Mouse (Mus musculus): ENCODE measurements around the gene D930048N14Rik. TPM values are rescaled to one million over a fixed set of nuclear protein-coding genes. Genes with fewer than 3 reads are reported as not detected.
"Not testable (repeated sequence)": the region's sequence is repeated elsewhere in the genome, so short reads cannot be mapped to it uniquely, and the experiment has no call there.

D930048N14Rik gene
- polyA plus RNA-seq, 1 experiment from 2014 or later, result 2.8 TPM

- WGBS, result 30% methylated on average over 13 of the region's 13 CpGs
- Histone ChIP-seq H3K4me1 (ENCODE audit: control insufficient read depth, insufficient read depth, low read length) (no peaks in the 10 kb centered on the region), H3K4me3 (ENCODE audit: low read depth, low read length) (no peak overlapping the region), H3K36me3 (ENCODE audit: control insufficient read depth, insufficient read depth, low read length) (peaks cover 11% of the 10 kb centered on the region), H3K27me3 (replicated peaks; ENCODE audit: control insufficient read depth, insufficient read depth, low read length) (no peaks in the 10 kb centered on the region), H3K27ac (replicated peaks; ENCODE audit: low read depth, low read length) (no peak overlapping the region), H3K4me2 (ENCODE audit: low read depth, low read length) (peak overlapping the region; percentile 26; the same call in 1 of the 2 replicates), H3K9ac (ENCODE audit: low read depth, low read length) (no peak overlapping the region; the same call in 1 of the 2 replicates), H3K9me3 (ENCODE audit: control insufficient read depth, low read length) (no peaks in the 10 kb centered on the region)
- ATAC-seq (ENCODE audit: low read depth) (peak; percentile 64), DNase-seq (ENCODE audit: low spot score) (peak; percentile 92)
These were observed 30.7 kb downstream of the D930048N14Rik start for GRCm38 (mm10) chr11:51681324-51681975.

- Histone ChIP-seq H3K9me3 (ENCODE audit: control insufficient read depth, low read length) (no peaks in the 10 kb centered on the region), H3K27ac (replicated peaks; ENCODE audit: low read depth, low read length) (no peak overlapping the region), H3K4me3 (ENCODE audit: low read depth, low read length) (no peak overlapping the region), H3K36me3 (ENCODE audit: control insufficient read depth, insufficient read depth, low read length) (peaks cover 11% of the 10 kb centered on the region), H3K9ac (ENCODE audit: low read depth, low read length) (no peak overlapping the region; the same call in 1 of the 2 replicates), H3K4me2 (ENCODE audit: low read depth, low read length) (no peak overlapping the region), H3K27me3 (replicated peaks; ENCODE audit: control insufficient read depth, insufficient read depth, low read length) (no peaks in the 10 kb centered on the region), H3K4me1 (ENCODE audit: control insufficient read depth, insufficient read depth, low read length) (no peaks in the 10 kb centered on the region)
- no peak for ATAC-seq (ENCODE audit: low read depth)
- DNase-seq (ENCODE audit: low spot score), result no peak
- WGBS, result 49% methylated on average over 8 of the region's 8 CpGs
These were observed 31.2 kb downstream of the D930048N14Rik start for GRCm38 (mm10) chr11:51681976-51682374.

GRCm38 (mm10) chr11:51688330-51689328 is 37.9 kb downstream of the D930048N14Rik start, which contains the start of gene 0610009B22Rik:
Gene 0610009B22Rik, minus strand, starts transcription at chr11:51688874.
- peak within 1 kb of the TSS; percentile 64 for H3K4me3 ChIP-seq (ENCODE audit: low read depth, low read length)
- ATAC-seq (ENCODE audit: low read depth) (peak; percentile 99), DNase-seq (ENCODE audit: low spot score) (peak; percentile 100)
- no peaks in the 10 kb centered on the region for H3K27me3 ChIP-seq (replicated peaks; ENCODE audit: control insufficient read depth, insufficient read depth, low read length)
- peaks cover 8% of the 10 kb centered on the region for H3K4me1 ChIP-seq (ENCODE audit: control insufficient read depth, insufficient read depth, low read length)
- peak within 1 kb of the TSS; percentile 99 for H3K27ac ChIP-seq (replicated peaks; ENCODE audit: low read depth, low read length)
- peak within 1 kb of the TSS; percentile 86 for H3K9ac ChIP-seq (ENCODE audit: low read depth, low read length)
- peak within 1 kb of the TSS; percentile 80 for H3K4me2 ChIP-seq (ENCODE audit: low read depth, low read length)
- no peaks in the 10 kb centered on the region for H3K9me3 ChIP-seq (ENCODE audit: control insufficient read depth, low read length)
- H3K36me3 ChIP-seq (ENCODE audit: control insufficient read depth, insufficient read depth, low read length), result peaks cover 22% of the 10 kb centered on the region
- WGBS, result under 1% methylated on average over 54 of the region's 60 CpGs

GRCm38 (mm10) chr11:51689343-51689742 is 38.6 kb downstream of the D930048N14Rik start:
- Histone ChIP-seq H3K4me2 (ENCODE audit: low read depth, low read length) (peak overlapping the region; percentile 64), H3K4me1 (ENCODE audit: control insufficient read depth, insufficient read depth, low read length) (peaks cover 8% of the 10 kb centered on the region), H3K36me3 (ENCODE audit: control insufficient read depth, insufficient read depth, low read length) (peaks cover 22% of the 10 kb centered on the region), H3K4me3 (ENCODE audit: low read depth, low read length) (peak overlapping the region; percentile 64), H3K9ac (ENCODE audit: low read depth, low read length) (peak overlapping the region; percentile 86), H3K27ac (replicated peaks; ENCODE audit: low read depth, low read length) (peak overlapping the region; percentile 99), H3K27me3 (replicated peaks; ENCODE audit: control insufficient read depth, insufficient read depth, low read length) (no peaks in the 10 kb centered on the region), H3K9me3 (ENCODE audit: control insufficient read depth, low read length) (no peaks in the 10 kb centered on the region)
- no peak for DNase-seq (ENCODE audit: low spot score)
- ATAC-seq (ENCODE audit: low read depth), result no peak
- 26% methylated on average over 6 of the region's 6 CpGs for WGBS

DNA sequence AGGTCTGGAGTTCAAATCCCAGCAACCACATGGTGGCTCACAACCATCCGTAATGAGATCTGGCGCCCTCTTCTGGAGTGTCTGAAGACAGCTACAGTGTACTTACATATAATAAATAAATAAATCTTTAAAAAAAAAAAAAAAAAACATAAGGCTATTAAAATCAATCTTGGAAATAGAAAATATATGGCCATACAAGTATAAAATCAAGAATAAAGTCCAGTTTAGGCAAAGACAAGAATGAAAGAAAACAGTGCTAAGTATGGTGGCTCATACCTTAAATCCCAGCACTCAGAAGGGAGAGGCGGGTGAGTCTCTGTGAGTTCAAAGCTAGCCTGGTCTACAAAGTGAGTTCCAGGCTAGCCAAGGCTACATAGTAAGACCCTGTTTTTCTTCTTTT is 39.8 kb downstream of the D930048N14Rik start:
- DNase-seq (ENCODE audit: low spot score); H3K4me1 ChIP-seq (ENCODE audit: control insufficient read depth, insufficient read depth, low read length); H3K27ac ChIP-seq (replicated peaks; ENCODE audit: low read depth, low read length); H3K4me2 ChIP-seq (ENCODE audit: low read depth, low read length); H3K9ac ChIP-seq (ENCODE audit: low read depth, low read length); H3K4me3 ChIP-seq (ENCODE audit: low read depth, low read length); H3K9me3 ChIP-seq (ENCODE audit: control insufficient read depth, low read length); ATAC-seq (ENCODE audit: low read depth); H3K27me3 ChIP-seq (replicated peaks; ENCODE audit: control insufficient read depth, insufficient read depth, low read length): not testable (repeated sequence)
- peaks cover 22% of the 10 kb centered on the region for H3K36me3 ChIP-seq (ENCODE audit: control insufficient read depth, insufficient read depth, low read length)
- WGBS, result 94% methylated on average over 1 of the region's 3 CpGs

DNA sequence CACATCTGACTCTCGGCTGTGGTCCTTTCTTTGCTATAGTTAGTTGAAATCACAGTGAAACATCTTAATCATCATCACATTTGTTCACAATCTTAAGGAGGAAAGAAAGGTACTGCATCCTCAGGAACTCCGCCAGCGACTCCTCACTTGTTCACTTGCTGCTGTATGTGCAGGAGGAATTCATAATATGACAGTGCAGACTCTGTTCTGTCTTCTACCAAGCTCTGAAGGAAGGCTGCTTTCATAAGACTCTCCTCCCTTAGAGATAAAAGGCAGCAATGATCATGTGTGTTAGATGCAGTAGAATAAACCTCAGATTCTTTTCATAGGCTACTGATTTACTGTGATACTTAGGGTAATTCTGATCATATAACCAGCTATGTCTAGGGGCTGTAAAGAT is 44.2 kb downstream of the D930048N14Rik start:
- no peaks in the 10 kb centered on the region for H3K4me1 ChIP-seq (ENCODE audit: control insufficient read depth, insufficient read depth, low read length)
- DNase-seq (ENCODE audit: low spot score) (no peak), ATAC-seq (ENCODE audit: low read depth) (no peak)
- no peak overlapping the region for H3K9ac ChIP-seq (ENCODE audit: low read depth, low read length)
- H3K4me3 ChIP-seq (ENCODE audit: low read depth, low read length), result no peak overlapping the region
- no peak overlapping the region for H3K4me2 ChIP-seq (ENCODE audit: low read depth, low read length)
- H3K9me3 ChIP-seq (ENCODE audit: control insufficient read depth, low read length), result no peaks in the 10 kb centered on the region
- peaks cover 57% of the 10 kb centered on the region for H3K36me3 ChIP-seq (ENCODE audit: control insufficient read depth, insufficient read depth, low read length)
- 96% methylated on average over 3 of the region's 3 CpGs for WGBS
- H3K27ac ChIP-seq (replicated peaks; ENCODE audit: low read depth, low read length), result no peak overlapping the region
- no peaks in the 10 kb centered on the region for H3K27me3 ChIP-seq (replicated peaks; ENCODE audit: control insufficient read depth, insufficient read depth, low read length)

DNA sequence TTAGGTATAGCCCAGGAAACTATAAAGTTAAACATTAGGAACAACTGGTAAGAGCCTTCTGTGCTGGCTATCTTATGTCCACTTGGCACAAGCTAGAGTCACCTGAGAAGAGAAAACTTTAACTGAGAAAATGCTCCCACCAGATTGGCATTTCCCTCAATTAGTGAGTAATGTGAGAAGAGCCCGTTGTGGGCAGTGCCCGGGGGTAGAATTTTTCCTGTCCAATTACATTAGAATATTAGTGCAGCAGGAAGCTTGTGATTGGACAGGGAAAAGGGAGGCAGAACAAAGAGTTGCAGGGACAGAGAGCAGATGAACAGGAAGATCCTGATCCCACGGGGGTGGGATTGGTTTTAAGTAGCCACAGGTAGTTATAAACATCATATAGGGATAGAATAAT is 52.1 kb downstream of the D930048N14Rik start:
- Histone ChIP-seq H3K9me3 (ENCODE audit: control insufficient read depth, low read length) (no peaks in the 10 kb centered on the region), H3K27ac (replicated peaks; ENCODE audit: low read depth, low read length) (no peak overlapping the region), H3K9ac (ENCODE audit: low read depth, low read length) (no peak overlapping the region), H3K27me3 (replicated peaks; ENCODE audit: control insufficient read depth, insufficient read depth, low read length) (no peaks in the 10 kb centered on the region), H3K36me3 (ENCODE audit: control insufficient read depth, insufficient read depth, low read length) (peaks cover 92% of the 10 kb centered on the region), H3K4me3 (ENCODE audit: low read depth, low read length) (no peak overlapping the region), H3K4me2 (ENCODE audit: low read depth, low read length) (no peak overlapping the region), H3K4me1 (ENCODE audit: control insufficient read depth, insufficient read depth, low read length) (no peaks in the 10 kb centered on the region)
- DNase-seq (ENCODE audit: low spot score) (peak; percentile 53), ATAC-seq (ENCODE audit: low read depth) (peak; percentile 22; the same call in 1 of the 2 replicates)
- 29% methylated on average over 3 of the region's 3 CpGs for WGBS

GRCm38 (mm10) chr11:51703379-51703998 is 52.7 kb downstream of the D930048N14Rik start:
- whole genome bisulfite sequencing, result 68% methylated on average over 10 of the region's 10 CpGs
- no peaks in the 10 kb centered on the region for H3K4me1 ChIP-seq (ENCODE audit: control insufficient read depth, insufficient read depth, low read length)

More at GRCm38 (mm10) chr11:51703379-51703998, 52.7 kb downstream of the D930048N14Rik start:
- Histone ChIP-seq H3K9me3 (ENCODE audit: control insufficient read depth, low read length) (no peaks in the 10 kb centered on the region), H3K27ac (replicated peaks; ENCODE audit: low read depth, low read length) (no peak overlapping the region), H3K4me2 (ENCODE audit: low read depth, low read length) (no peak overlapping the region), H3K36me3 (ENCODE audit: control insufficient read depth, insufficient read depth, low read length) (peaks cover 93% of the 10 kb centered on the region), H3K4me3 (ENCODE audit: low read depth, low read length) (no peak overlapping the region), H3K27me3 (replicated peaks; ENCODE audit: control insufficient read depth, insufficient read depth, low read length) (no peaks in the 10 kb centered on the region), H3K9ac (ENCODE audit: low read depth, low read length) (no peak overlapping the region)
- ATAC-seq (ENCODE audit: low read depth) (no peak), DNase-seq (ENCODE audit: low spot score) (peak; percentile 16)

Measured in embryonic facial prominence, embryonic 14.5 days (tissue).